Comparison of ENCODE assay signal across 21 mouse cellular contexts in genomic region chr8:13512677-13513076, GRCm38 (mm10). TPM values are rescaled to one million over a fixed set of nuclear protein-coding genes. Genes with fewer than 3 reads are reported as not detected.
DNase-seq lines count a peak whose midpoint lies in the region; ATAC-seq lines count a peak whose summit lies in the region.
"Had no signal": no experiment of that assay in that cellular context is flagged by ENCODE, and none has a peak within 500 bp of the region (broad histone marks: within the 10 kb centered on the region; RNA-seq: fewer than 3 reads in every experiment).

No protein-coding gene starts in this region.

- no peak overlapping the region for H3K27ac ChIP-seq in intestine, embryonic 15.5 days
- H3K27ac ChIP-seq: forebrain, embryonic 15.5 days; hindbrain, embryonic 15.5 days; midbrain, embryonic 13.5 days had no signal

- no peaks in the 10 kb centered on the region for H3K36me3 ChIP-seq in intestine, embryonic 15.5 days
- H3K36me3 ChIP-seq: forebrain, embryonic 15.5 days; hindbrain, embryonic 15.5 days; midbrain, embryonic 13.5 days had no signal

- no peak overlapping the region for H3K4me2 ChIP-seq in intestine, embryonic 15.5 days (replicated peaks)
- H3K4me2 ChIP-seq: forebrain, embryonic 15.5 days; hindbrain, embryonic 15.5 days; liver, embryonic 11.5 days; midbrain, embryonic 13.5 days had no signal

- ATAC-seq in intestine, embryonic 15.5 days: peak; percentile 51
- ATAC-seq: forebrain, embryonic 15.5 days; midbrain, embryonic 13.5 days had no signal

- H3K27me3 ChIP-seq in intestine, embryonic 15.5 days (replicated peaks): no peaks in the 10 kb centered on the region
- H3K27me3 ChIP-seq: forebrain, embryonic 15.5 days; hindbrain, embryonic 15.5 days; midbrain, embryonic 13.5 days had no signal

- intact Hi-C loops in left cerebral cortex, postnatal 4 days (cut with DNase I): no loop called here
- intact Hi-C loops in left cerebral cortex, postnatal 25 days (cut with DNase I): no loop called here

- 32% methylated on average over 6 of the region's 6 CpGs for WGBS in intestine, embryonic 15.5 days

- H3K9me3 ChIP-seq in intestine, embryonic 15.5 days: no peaks in the 10 kb centered on the region
- H3K9me3 ChIP-seq: forebrain, embryonic 15.5 days; hindbrain, embryonic 15.5 days; midbrain, embryonic 13.5 days had no signal

- peaks cover 23% of the 10 kb centered on the region for H3K4me1 ChIP-seq in intestine, embryonic 15.5 days (replicated peaks)
- H3K4me1 ChIP-seq: forebrain, embryonic 15.5 days; hindbrain, embryonic 15.5 days; midbrain, embryonic 13.5 days had no signal

- no peak overlapping the region for H3K9ac ChIP-seq in intestine, embryonic 15.5 days
- H3K9ac ChIP-seq: forebrain, embryonic 15.5 days; hindbrain, embryonic 15.5 days; midbrain, embryonic 13.5 days had no signal

- H3K4me3 ChIP-seq in intestine, embryonic 15.5 days (replicated peaks): no peak overlapping the region
- H3K4me3 ChIP-seq: forebrain, embryonic 15.5 days; hindbrain, embryonic 15.5 days; midbrain, embryonic 13.5 days had no signal

- DNase-seq in left cerebral cortex, postnatal 4 days: peak; percentile 64
- DNase-seq in left cerebral cortex, adult 18-20 months (ENCODE audit: low spot score in 2 of 2): no peak
- DNase-seq in Muller cell, postnatal 12 days (ENCODE audit: inconsistent ontology term): peak; percentile 51
- peak; percentile 82 to 84 for DNase-seq in cerebellum, adult 18-20 months
- no peak for DNase-seq in adrenal gland, postnatal 25 days
- no peak for DNase-seq in layer of hippocampus, postnatal 36 days
- no peak for DNase-seq in left cerebral cortex, postnatal 25 days (ENCODE audit: low spot score in 2 of 2)
- DNase-seq: adrenal gland, adult 8-10 months; heart, postnatal 10 days had no signal

RNA-seq across cellular contexts. Expression of gene Gas6, which starts 18.4 kb away (rescaled TPM):
- 10 to 100 TPM; 81.2 to 85.8 TPM for total RNA-seq in left cerebral cortex, postnatal 4 days (2021)
- total RNA-seq in left cerebral cortex, adult 18-20 months (2021): 100 to 1,000 TPM in 1 of 2 experiments, 10 to 100 TPM in 1; 95.8 to 103 TPM
- 50.9 and 57.8 TPM in 2 replicates for polyA plus RNA-seq in intestine, embryonic 15.5 days (2015; fragmentation: Nextera tagmentation; extraction: Ambion mirVana)
- total RNA-seq in adrenal gland, postnatal 25 days (2021): 99.3 and 166 TPM in 2 replicates
- total RNA-seq in layer of hippocampus, postnatal 36 days (2021): 10 to 100 TPM; 81.3 to 85.0 TPM
- total RNA-seq in left cerebral cortex, postnatal 25 days (2021): 10 to 100 TPM; 97.5 to 98.9 TPM

RNA-seq across cellular contexts. Expression of gene 1700029H14Rik, which starts 49.6 kb away (rescaled TPM):
- not detected for total RNA-seq in left cerebral cortex, postnatal 4 days (2021)
- not detected for total RNA-seq in left cerebral cortex, adult 18-20 months (2021)
- polyA plus RNA-seq in intestine, embryonic 15.5 days (2015; fragmentation: Nextera tagmentation; extraction: Ambion mirVana): not detected in 2 replicates
- total RNA-seq in adrenal gland, postnatal 25 days (2021): not detected in 2 replicates
- total RNA-seq in layer of hippocampus, postnatal 36 days (2021): not detected
- not detected for total RNA-seq in left cerebral cortex, postnatal 25 days (2021)
- total RNA-seq: adrenal gland, adult 8-10 months; ES-E14; gastrocnemius, adult 8-10 months; heart, adult 8-10 months; heart, postnatal 10 days; left cerebral cortex, adult 8-10 months had no signal
- polyA plus RNA-seq: forebrain, embryonic 15.5 days; hindbrain, embryonic 15.5 days; kidney, embryonic 14.5 days; large intestine, adult 2 months; liver, embryonic 11.5 days; midbrain, embryonic 13.5 days; thymus, postnatal 0 days had no signal

Comparison
In these comparisons a context has a peak if more than half of its experiments do, and no peak if none do; other contexts are left out.
1. DNase-seq: peak in left cerebral cortex, postnatal 4 days (single experiment), Muller cell, postnatal 12 days (single experiment) and cerebellum, adult 18-20 months (2 of 2); none in left cerebral cortex, adult 18-20 months (0 of 2), adrenal gland, postnatal 25 days (single experiment), layer of hippocampus, postnatal 36 days (0 of 2) and left cerebral cortex, postnatal 25 days (0 of 2).